Mouse (Mus musculus) naive thymus-derived CD4-positive, alpha-beta T cell, adult 2 months (primary cell): ENCODE measurements at regions not wholly inside any gene's neighbourhood (a gene's known extent, or its start where the extent isn't known, plus 50 kb on each side); places are given as distances from the start of the nearest gene placed in this dataset.

ENCODE experiments used
- DNase-seq: peaks from one replicate; pipeline ENCODE4 v3.0.0-alpha.2; 2011; ENCODE audit warnings: low read depth

DNA sequence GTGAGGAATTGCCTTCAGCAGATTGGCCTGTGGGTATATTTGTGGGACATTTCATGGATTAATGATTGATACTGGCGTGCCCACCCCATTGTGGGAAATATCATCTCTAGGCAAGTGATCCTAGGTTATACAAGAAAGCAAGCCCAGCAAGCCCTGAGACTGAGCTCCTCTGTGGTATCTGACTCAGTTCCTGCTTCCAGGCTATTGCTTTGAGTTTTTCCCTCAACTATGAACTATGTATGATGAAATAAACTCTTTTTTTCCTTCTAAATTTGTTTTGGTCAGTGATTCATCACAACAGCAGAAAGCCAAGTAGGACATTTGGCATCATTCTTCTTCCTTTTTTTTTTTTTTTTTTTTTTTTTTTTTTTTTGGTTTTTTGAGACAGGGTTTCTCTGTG, 119.8 kb downstream of the Tbr1 start:
- no peak for DNase-seq

DNA sequence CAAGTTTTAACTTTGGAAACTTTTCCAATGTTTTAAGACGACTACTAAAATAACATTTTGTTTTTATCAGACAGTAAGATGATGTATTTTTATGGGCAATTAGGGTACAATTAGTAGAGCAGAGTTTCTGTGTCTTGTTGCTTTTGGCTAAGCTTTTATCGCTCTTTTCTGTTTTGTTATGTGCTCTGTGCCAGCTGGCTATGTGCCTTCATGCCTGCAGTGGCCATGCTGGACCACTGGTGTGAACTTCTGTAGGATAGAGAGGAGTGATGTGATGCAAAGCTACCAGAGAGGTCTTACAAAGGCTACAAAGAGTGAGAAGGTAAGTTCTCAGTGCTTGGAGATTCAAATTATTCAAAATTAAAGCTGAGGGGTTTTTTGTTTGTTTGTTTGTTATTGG, 108.0 kb upstream of the Slc4a10 start:
- DNase-seq: no peak

DNA sequence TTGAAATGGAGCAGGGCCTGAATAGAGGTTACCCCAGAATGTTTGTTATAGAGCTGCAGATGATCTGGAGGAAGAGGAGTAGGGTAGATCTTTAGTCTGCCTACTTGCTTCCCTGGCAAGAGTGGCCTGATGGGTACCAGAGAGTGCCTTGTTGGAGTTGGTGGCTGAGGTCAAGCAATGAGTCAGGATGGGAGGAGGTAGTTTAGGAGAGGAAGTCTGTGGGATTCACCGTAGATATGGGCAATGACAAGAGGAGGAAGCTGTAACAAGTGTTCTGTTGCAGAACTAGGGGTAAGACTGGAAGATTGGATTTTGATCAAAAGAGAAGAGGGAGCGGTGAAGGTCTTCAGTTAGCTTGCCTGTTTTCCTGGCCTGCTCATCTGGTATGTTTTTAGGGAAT, 80.3 kb upstream of the Slc4a10 start:
- DNase-seq: no peak

DNA sequence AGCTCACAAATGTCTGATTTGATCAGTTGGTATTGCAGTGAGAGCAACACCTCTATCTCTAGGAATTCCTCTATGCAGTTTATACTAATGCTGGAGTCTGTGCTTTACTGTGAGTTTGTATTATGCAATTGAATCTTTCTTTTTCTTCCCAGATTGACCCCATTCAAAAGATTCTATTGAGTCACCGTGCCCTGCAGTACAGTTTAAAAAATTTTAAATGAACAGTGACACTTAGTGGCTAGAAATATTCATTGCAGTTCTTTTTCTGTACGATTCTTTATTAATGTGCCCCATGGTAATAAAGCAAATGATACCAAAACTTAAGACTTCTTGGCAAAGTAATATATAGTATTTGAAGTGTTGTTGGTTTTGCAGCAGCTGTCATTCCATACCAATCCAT, 78.5 kb upstream of the Slc4a10 start:
- DNase-seq: peak; percentile 3

DNA sequence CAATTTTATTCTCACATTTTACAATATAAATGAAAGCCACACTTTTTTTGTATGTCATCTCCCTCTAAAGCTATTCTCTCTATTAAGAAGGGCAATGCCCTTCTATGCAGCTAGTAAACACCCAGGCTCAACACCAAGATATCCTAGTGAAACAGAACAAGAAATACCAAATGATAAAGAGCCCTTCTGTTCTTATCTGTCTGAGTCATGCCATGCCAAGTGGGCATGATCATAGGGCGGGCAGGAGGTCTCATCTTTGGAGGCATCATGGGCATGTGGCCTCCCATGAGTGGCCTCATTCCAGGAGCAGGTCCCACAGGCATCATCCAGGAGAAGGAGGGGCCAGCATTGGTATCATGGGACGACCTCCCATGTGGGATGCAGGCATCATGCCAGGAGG, 76.2 kb upstream of the Slc4a10 start:
- no peak for DNase-seq

DNA sequence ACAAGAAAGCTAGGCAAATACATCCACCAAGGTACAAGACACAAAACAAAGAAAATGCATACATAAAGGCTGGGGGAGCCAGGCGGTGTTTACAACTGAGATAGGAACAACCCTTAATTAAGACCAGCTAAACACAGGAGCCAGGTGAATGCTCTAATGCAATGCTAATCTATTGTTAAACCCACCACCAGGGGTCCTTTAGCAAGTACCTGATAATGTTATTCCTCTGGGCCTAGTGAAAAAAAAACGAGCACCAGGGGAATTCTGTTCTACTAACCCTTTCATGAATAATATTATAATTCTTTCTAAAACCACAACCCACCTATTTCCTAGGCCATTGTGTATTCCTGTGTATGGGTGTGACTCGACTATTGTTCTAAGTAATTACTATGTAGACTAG, 61.5 kb upstream of the Slc4a10 start:
- no peak for DNase-seq

DNA sequence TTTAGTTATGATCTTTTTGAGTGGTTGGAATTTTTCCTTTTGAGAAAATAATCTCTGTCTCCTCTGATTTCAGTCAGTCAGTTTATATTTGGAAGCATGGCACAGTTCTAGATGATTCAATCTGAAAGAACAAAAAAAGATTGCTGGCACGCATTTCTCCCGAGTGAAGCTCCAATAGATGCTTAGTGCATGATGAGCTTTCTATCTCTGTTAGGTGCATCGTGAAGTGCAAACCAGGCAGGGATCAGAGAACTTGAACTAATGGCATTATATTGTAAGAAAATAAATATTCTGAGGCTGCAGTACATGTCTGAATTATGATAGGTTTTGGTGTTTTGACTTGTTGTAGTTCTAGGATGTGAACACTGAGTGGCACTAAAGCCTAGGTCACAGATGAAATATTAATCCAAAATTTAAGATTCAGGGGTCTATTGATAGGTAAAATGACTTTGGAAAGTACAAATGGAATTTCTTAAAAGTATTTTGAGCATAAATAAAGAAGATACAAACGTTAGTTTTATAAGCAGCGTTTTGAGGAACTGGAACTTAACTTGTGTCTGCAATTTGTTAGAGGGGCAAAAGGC, 59.2 kb upstream of the Slc4a10 start:
- DNase-seq: no peak
